Mouse (Mus musculus) neural tube, embryonic 11.5 days (tissue): ENCODE results near the gene Cars. TPM values are rescaled to one million over a fixed set of nuclear protein-coding genes. Genes with fewer than 3 reads are reported as not detected.
"Not testable (repeated sequence)": the region's sequence is repeated elsewhere in the genome, so short reads cannot be mapped to it uniquely, and the experiment has no call there.

Experiments
- ATAC-seq: fragments of 200-750 bp; cut with Nextera tagmentation; 2 replicates; pipeline ENCODE4 v1.8.0; 2017; ENCODE audit warnings: moderate number of reproducible peaks, mild to moderate bottlenecking, moderate TSS enrichment, moderate library complexity; ENCODE audit not compliant: insufficient read depth, low FRiP score, low TSS enrichment
- DNase-seq: peaks from one replicate; pipeline ENCODE4 v3.0.0-alpha.2; 2015; ENCODE audit warnings: low spot score
- H3K27ac ChIP-seq: fragments of 300-500 bp; sonication (generic); 2 replicates; pipeline ENCODE4 v1.5.1; 2014; ENCODE audit warnings: low read depth, mild to moderate bottlenecking, low read length
- H3K27me3 ChIP-seq: fragments of 300-500 bp; sonication (generic); 2 replicates; pipeline ENCODE4 v1.6.1; 2014; ENCODE audit warnings: mild to moderate bottlenecking, low read length, mixed read lengths; ENCODE audit not compliant: control insufficient read depth, insufficient read depth
- H3K36me3 ChIP-seq: fragments of 300-500 bp; sonication (generic); 2 replicates; pipeline ENCODE4 v1.6.1; 2014; ENCODE audit warnings: mild to moderate bottlenecking, low read length, moderate library complexity, mixed read lengths; ENCODE audit not compliant: control insufficient read depth, insufficient read depth
- H3K4me1 ChIP-seq: fragments of 300-500 bp; sonication (generic); 2 replicates; pipeline ENCODE4 v1.6.1; 2014; ENCODE audit warnings: low read length, mixed read lengths; ENCODE audit not compliant: control insufficient read depth, insufficient read depth
- H3K4me2 ChIP-seq: fragments of 300-500 bp; sonication (generic); 2 replicates; pipeline ENCODE4 v1.6.1; 2014; ENCODE audit warnings: low read depth, mild to moderate bottlenecking, moderate library complexity
- H3K4me3 ChIP-seq: fragments of 300-500 bp; sonication (generic); 2 replicates; pipeline ENCODE4 v1.5.1; 2014; ENCODE audit warnings: low read depth, low read length
- H3K9ac ChIP-seq: fragments of 300-500 bp; sonication (generic); 2 replicates; pipeline ENCODE4 v1.6.1; 2014; ENCODE audit warnings: mild to moderate bottlenecking, low read length
- H3K9me3 ChIP-seq: fragments of 300-500 bp; sonication (generic); 2 replicates; pipeline ENCODE4 v1.6.1; 2016; ENCODE audit warnings: low read length; ENCODE audit not compliant: control insufficient read depth
- WGBS: fragments of 180-500 bp; shearing (Covaris S2); extraction: QIAGEN DNeasy Blood & Tissue Kit; methylation state at CpG from one replicate; pipeline ENCODE4 v1.1.7; 2014; 5-methylcytosine and 5-hydroxymethylcytosine counted together
- polyA plus RNA-seq: library from polyadenylated mRNA; unstranded; fragments of >200 nt; fragmentation: Nextera tagmentation; extraction: Ambion mirVana; gene quantifications from 2 replicates; pipeline ENCODE4 v1.2.1, GENCODE M21; 2014

Gene Cars
- 65.2 and 68.5 TPM in 2 replicates for polyA plus RNA-seq

DNA sequence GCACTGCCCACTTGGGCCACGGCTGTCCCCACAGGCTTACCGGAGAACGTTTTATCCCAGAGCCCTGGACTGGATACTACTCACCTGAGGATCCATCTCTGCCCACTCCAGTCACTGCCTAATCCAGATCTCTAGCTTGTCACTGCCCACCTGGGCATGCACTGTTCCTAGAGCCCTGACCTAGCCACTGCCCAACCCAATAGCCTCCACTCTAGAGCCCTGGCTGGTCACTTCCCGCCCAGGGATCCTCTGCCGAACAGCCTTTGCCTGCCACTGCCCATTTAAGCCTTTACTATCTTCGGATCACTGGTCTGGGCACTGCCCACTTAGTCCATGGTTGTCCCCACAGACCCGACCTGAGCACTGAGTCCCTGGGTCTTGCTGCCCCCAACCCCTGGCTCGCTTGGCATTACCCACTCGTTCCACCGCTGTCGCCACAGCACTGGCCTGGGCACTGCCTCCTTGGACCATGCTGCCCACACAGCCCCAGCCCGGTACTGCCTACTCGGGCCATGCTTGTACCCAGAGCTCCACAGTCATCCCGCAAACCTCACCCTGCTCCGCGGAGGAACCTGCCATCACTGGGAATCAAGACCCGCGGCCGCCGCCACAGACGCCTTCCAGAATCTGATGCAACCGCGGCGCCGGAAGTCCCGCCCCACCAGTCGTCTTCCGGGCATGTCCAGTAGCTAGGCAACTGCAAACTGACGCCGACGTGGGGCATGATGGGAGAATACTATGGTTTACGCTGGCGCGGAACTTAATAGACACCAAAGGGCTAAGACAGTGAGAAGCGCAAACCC is at the start of gene Cars:
Gene Cars (minus strand): TSS at position 663 of the 803 bp plus-strand sequence.
- Histone ChIP-seq H3K9ac (peak within 1 kb of the TSS; percentile 72), H3K9me3 (no peaks in the 10 kb centered on the region), H3K27me3 (no peaks in the 10 kb centered on the region), H3K27ac (no peak within 1 kb of the TSS), H3K36me3 (no peaks in the 10 kb centered on the region), H3K4me2 (peak within 1 kb of the TSS; percentile 96), H3K4me3 (peak within 1 kb of the TSS; percentile 66), H3K4me1 (peaks cover 9% of the 10 kb centered on the region)
- peak; percentile 95 for DNase-seq
- WGBS, result 2% methylated on average over 35 of the region's 35 CpGs
- peak; percentile 97 for ATAC-seq

DNA sequence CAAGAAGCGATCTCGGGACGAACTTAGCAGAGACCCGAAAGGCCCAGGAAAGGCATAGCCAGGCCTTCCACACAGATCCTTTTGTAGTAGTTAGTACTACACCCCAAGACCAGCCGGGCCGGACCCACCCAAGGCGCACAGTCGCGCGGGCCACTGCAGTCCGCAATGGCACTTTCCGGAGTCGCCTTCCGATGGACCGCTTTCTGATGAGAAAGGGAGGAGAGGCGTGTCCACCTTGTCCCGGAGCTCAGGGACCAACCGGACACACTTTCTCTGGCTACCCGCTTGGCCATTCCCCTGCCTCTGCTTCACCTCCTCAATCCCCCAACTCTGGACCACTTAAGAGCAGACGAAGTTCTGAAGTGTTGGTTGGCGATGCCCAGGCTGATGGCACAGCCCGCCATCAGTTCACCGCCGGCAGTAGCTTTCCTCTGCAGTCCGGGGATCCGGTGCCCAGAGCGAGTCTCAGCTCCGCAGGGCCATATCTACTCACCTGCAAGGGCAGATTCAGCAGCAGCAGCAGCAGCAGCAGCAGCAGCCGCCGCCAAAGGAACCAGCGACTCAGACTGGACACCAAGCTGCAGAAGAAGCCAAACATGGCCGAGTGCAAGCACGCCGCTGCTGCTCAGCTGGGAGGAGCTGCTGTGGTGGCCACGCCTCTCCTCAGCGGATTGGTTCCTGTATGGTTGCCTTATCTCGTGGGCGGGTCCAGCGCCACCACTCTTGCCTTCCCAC is 49.3 kb upstream of the Cars start, which contains the start of gene Tnfrsf22:
Gene Tnfrsf22 (minus strand): TSS at position 628 of the 735 bp plus-strand sequence.
- Histone ChIP-seq H3K4me2 (peak within 1 kb of the TSS; percentile 83), H3K9me3 (no peaks in the 10 kb centered on the region), H3K4me3 (peak within 1 kb of the TSS; percentile 68), H3K36me3 (no peaks in the 10 kb centered on the region), H3K27me3 (no peaks in the 10 kb centered on the region), H3K4me1 (no peaks in the 10 kb centered on the region), H3K9ac (peak within 1 kb of the TSS; percentile 67), H3K27ac (no peak within 1 kb of the TSS)
- DNase-seq (peak; percentile 87), ATAC-seq (peak; percentile 90)
- WGBS, result 3% methylated on average over 39 of the region's 39 CpGs

DNA sequence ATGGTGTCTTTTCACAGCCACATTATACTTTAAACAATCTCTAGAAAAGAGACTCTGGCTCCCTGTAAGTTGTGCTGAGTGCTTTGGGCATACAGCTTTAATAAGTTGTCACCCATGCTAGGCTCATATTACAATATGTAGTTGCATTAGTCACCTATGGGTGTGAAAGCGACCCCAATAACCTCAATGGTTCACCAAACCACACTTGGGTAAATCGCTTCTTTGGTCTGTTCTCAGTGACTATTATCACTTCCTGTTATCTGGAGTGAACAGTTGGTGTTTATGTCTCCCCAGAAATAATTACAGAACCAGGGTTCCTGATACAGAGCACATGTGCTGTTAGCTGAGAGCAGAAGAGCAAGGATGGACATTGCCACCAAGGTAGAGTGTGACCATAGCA is 44.1 kb upstream of the Cars start:
- DNase-seq, H3K4me3 ChIP-seq, H3K4me1 ChIP-seq, H3K9ac ChIP-seq, H3K4me2 ChIP-seq, ATAC-seq, H3K27me3 ChIP-seq, H3K27ac ChIP-seq, H3K9me3 ChIP-seq, H3K36me3 ChIP-seq: not testable (repeated sequence)
- WGBS, result 93% methylated on average over 2 of the region's 2 CpGs

DNA sequence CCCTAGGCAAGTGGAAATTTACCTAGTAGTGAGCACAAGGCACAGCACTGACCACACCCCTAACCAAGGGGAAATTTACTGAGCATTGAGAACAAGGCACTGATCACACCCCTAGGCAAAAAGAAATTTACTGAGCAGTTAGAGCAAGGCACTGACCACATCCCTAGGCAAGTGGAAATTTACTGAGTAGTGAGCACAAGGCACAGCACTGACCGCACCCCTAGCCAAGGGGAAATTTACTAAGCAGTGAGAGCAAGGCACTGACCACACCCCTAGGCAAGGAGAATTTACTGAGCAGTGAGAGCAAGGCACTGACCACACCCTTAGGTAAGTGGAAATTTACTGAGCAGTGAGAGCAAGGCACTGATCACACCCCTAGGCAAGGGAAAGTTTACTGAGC is 36.8 kb upstream of the Cars start:
- H3K4me1 ChIP-seq, result no peaks in the 10 kb centered on the region
- H3K27ac ChIP-seq, result no peak overlapping the region
- ATAC-seq, result no peak
- H3K27me3 ChIP-seq, result no peaks in the 10 kb centered on the region
- WGBS, result 90% methylated on average over 1 of the region's 1 CpGs
- no peak overlapping the region for H3K9ac ChIP-seq
- H3K9me3 ChIP-seq, result no peaks in the 10 kb centered on the region
- H3K4me2 ChIP-seq, result no peak overlapping the region
- no peaks in the 10 kb centered on the region for H3K36me3 ChIP-seq
- no peak overlapping the region for H3K4me3 ChIP-seq
- no peak for DNase-seq

DNA sequence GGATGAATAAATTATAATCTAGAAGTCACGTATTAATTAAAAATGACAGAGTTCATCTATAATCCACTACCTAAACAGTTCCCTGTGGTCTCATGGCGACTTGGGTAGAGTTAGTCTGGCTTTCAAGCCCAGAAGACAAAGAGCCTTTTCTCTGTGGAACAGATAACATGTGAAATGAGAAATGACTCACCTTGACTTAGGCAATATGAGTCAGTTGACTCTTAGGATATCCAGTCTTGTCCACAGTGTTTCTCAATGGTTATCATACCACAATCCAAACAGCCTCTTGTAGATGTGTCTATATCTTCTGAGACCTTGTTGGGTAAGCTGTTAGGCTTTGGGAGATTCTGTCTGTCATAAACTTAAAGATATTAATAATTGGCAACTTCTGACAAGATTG is 31.6 kb upstream of the Cars start:
- Histone ChIP-seq H3K4me1 (no peaks in the 10 kb centered on the region), H3K9me3 (no peaks in the 10 kb centered on the region), H3K4me3 (no peak overlapping the region), H3K27ac (no peak overlapping the region), H3K27me3 (no peaks in the 10 kb centered on the region), H3K9ac (no peak overlapping the region), H3K4me2 (no peak overlapping the region), H3K36me3 (no peaks in the 10 kb centered on the region)
- DNase-seq (no peak), ATAC-seq (no peak)
- WGBS, result 68% methylated on average over 2 of the region's 2 CpGs

DNA sequence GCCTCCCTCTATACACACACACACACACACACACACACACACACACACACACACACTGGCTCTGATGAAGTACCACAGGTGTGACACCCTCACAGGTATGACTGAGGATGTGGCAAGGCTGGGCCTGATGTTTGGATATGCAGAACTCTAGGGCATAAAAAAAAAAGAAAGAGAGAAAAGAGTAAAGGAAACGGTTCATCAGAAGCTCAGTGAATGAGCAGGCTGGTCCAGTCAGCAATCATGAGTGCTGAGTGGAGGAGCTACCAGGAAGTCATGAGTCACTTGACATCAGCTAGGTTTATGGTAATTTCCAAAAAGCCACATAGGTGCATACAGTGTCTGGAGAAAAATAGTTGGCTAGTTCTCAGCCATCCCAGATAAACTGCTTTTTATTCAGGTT is 29.6 kb upstream of the Cars start:
- no peak overlapping the region for H3K4me2 ChIP-seq
- no peak overlapping the region for H3K27ac ChIP-seq
- no peak overlapping the region for H3K9ac ChIP-seq
- ATAC-seq (no peak), DNase-seq (no peak)
- 84% methylated on average over 1 of the region's 1 CpGs for WGBS
- H3K27me3 ChIP-seq, result no peaks in the 10 kb centered on the region
- no peaks in the 10 kb centered on the region for H3K4me1 ChIP-seq
- H3K36me3 ChIP-seq, result no peaks in the 10 kb centered on the region
- no peak overlapping the region for H3K4me3 ChIP-seq
- H3K9me3 ChIP-seq, result no peaks in the 10 kb centered on the region

DNA sequence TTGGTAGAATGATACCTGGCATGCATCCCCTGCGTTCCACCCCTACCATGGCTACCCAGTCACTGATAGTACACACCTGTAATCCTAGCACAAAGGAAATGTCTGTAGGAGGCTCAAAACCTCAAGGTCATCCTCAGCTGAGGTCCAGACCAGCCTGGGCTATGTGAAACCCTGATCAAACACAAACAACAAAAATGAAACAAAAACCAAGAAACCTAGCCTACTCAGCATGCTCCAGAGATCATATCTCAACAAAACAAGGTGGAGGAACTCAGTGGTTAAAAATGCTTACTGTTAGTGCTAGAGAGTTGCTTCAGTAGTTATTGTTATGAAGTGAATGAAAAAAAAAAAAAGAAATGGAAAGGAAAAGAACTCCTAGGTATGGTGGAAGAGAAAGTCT is 28.6 kb upstream of the Cars start, which contains the start of gene Tnfrsf26:
Gene Tnfrsf26 (minus strand): TSS at position 183 of the 400 bp plus-strand sequence.
- ATAC-seq (no peak), DNase-seq (no peak)
- H3K27ac ChIP-seq, result no peak within 1 kb of the TSS
- H3K9me3 ChIP-seq, result no peaks in the 10 kb centered on the region
- no peak within 1 kb of the TSS for H3K4me2 ChIP-seq
- no peaks in the 10 kb centered on the region for H3K27me3 ChIP-seq
- 96% methylated on average over 1 of the region's 1 CpGs for WGBS
- H3K9ac ChIP-seq, result no peak within 1 kb of the TSS
- H3K36me3 ChIP-seq, result no peaks in the 10 kb centered on the region
- H3K4me3 ChIP-seq, result no peak within 1 kb of the TSS
- H3K4me1 ChIP-seq, result no peaks in the 10 kb centered on the region

DNA sequence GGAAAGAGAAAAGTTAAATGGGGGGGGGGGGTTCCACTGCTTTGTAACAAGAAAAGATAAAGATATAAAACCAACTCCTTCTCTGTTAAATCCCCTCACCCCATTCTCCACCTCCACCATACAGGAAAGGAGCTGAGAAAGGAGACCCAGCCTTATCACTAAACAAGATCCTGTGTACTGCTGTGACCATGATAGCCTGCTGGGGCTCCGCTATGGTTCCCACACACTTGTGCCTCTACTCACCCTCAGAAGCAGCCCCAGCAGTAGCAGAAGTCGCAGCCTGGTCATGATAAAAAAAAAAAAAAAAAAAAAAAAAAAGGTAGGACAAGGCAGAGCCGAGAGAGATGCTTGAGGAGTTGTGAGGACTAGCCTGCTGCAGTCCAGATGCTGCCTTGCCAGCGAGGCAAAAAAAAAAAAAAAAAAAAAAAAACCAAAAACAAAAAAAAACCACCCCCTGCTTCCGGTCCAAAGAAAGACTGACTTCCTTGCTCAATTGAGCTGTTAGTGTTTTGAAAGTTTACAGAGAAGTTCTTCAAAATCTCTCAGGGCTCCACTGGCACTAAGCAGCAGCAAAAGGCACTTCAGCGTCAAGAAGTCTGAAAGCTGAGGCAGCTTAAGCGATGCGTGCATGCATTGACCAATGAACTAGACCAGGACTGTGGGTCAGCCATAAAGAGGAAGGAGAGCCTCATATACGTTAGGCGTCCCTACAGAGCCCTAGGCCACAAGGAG is 27.8 kb upstream of the Cars start:
- no peaks in the 10 kb centered on the region for H3K9me3 ChIP-seq
- no peak overlapping the region for H3K27ac ChIP-seq
- 65% methylated on average over 10 of the region's 10 CpGs for WGBS
- no peak overlapping the region for H3K9ac ChIP-seq
- DNase-seq, result no peak
- no peak for ATAC-seq
- H3K4me2 ChIP-seq, result no peak overlapping the region
- H3K4me3 ChIP-seq, result no peak overlapping the region
- H3K4me1 ChIP-seq, result no peaks in the 10 kb centered on the region
- no peaks in the 10 kb centered on the region for H3K36me3 ChIP-seq
- no peaks in the 10 kb centered on the region for H3K27me3 ChIP-seq
